Mouse (Mus musculus): ENCODE results near the gene Ubr1.

Gene Ubr1

GRCm38 (mm10) chr2:120853151-120853550 is 117.4 kb downstream of the Ubr1 start:
- DNase-seq (ENCODE audit: low spot score in 2 of 2): no peak

GRCm38 (mm10) chr2:120852626-120853025 is 117.9 kb downstream of the Ubr1 start:
- no peak for DNase-seq (ENCODE audit: low spot score in 2 of 2)

GRCm38 (mm10) chr2:120850424-120851082 is 120.0 kb downstream of the Ubr1 start, which contains the start of gene Ttbk2:
TSS of gene Ttbk2 (minus strand) at chr2:120850604.
- DNase-seq (ENCODE audit: low spot score in 2 of 2): peak; percentile 98 to 100

GRCm38 (mm10) chr2:120849449-120850423 is 120.8 kb downstream of the Ubr1 start, which contains the start of gene Cdan1:
TSS of gene Cdan1 (minus strand) at chr2:120850128.
- peak; percentile 41 to 46 for DNase-seq (ENCODE audit: low spot score in 2 of 2)

GRCm38 (mm10) chr2:120845280-120845679 is 125.2 kb downstream of the Ubr1 start:
- DNase-seq (ENCODE audit: low spot score in 2 of 2): no peak

- DNase-seq (ENCODE audit: low spot score in 2 of 2): no peak
Observed at GRCm38 (mm10) chr2:120843990-120844389, 126.5 kb downstream of the Ubr1 start.

GRCm38 (mm10) chr2:120841211-120841610 is 129.3 kb downstream of the Ubr1 start:
- DNase-seq (ENCODE audit: low spot score in 2 of 2): no peak

GRCm38 (mm10) chr2:120835167-120835566 is 135.3 kb downstream of the Ubr1 start:
- DNase-seq (ENCODE audit: low spot score in 2 of 2): no peak

- DNase-seq (ENCODE audit: low spot score in 2 of 2): no peak
Observed at GRCm38 (mm10) chr2:120826936-120827638, 143.4 kb downstream of the Ubr1 start.
